Mouse (Mus musculus): Measurements from ENCODE around the gene Zfp872. TPM values are rescaled to one million over a fixed set of nuclear protein-coding genes. Genes with fewer than 3 reads are reported as not detected.

Gene Zfp872
- total and polyA plus RNA-seq, 3 experiments = not detected

GRCm38 (mm10) chr9:22155614-22156013 lies 32.3 kb upstream of the Zfp872 start (continued):
- TF ChIP-seq MYC (IDR thresholded peaks at IDR 0.05; ENCODE audit: low read depth, low read length) = peak; percentile 51; the same call in 1 of the 2 replicates
- TF ChIP-seq SIN3A (IDR thresholded peaks at IDR 0.05; ENCODE audit: low read length) = no peak; the same call in none of the 2 replicates

- peaks cover 0 to 8% of the 10 kb centered on the region in 2 experiments for H3K36me3 ChIP-seq (replicated peaks in 1 of 2; ENCODE audit: control insufficient read depth in 1 of 2, insufficient read depth in 1 of 2, low read length in 1 of 2)
- peaks cover 4 to 21% of the 10 kb centered on the region in 2 experiments for H3K4me1 ChIP-seq (ENCODE audit: control insufficient read depth in 1 of 2, insufficient read depth in 2 of 2)
- H3K9ac ChIP-seq (ENCODE audit: insufficient read depth, low read depth) = peak within 1 kb of the TSS; percentile 80
- H3K4me3 ChIP-seq (replicated peaks in 1 of 3; ENCODE audit: low read depth in 2 of 3, low read length in 2 of 3, poor library complexity in 1 of 3) = peak within 1 kb of the TSS; percentile 73 to 85 (median 84)
- peak; percentile 99 for DNase-seq (ENCODE audit: extremely low read depth)
- in situ Hi-C loops (cut with MboI; ENCODE audit: low pct_ligation_motif_present, low pct_unique_long_range_greater_than_20kb, low sequenced_read_pairs) = loop anchor here (5.0 to 10.0 kb wide), 5 partner anchors 34 to 236 kb away; partner anchors contain the start of genes Gm49318 and Zfp653
- H3K9me3 ChIP-seq (replicated peaks; ENCODE audit: low read length) = peaks cover 8% of the 10 kb centered on the region
- peak within 1 kb of the TSS; percentile 41 for H3K4me2 ChIP-seq (ENCODE audit: insufficient read depth, low read depth, poor library complexity, severe bottlenecking)
- H3K79me2 ChIP-seq (replicated peaks; ENCODE audit: control insufficient read depth, extremely low read depth, insufficient read depth, poor library complexity, severe bottlenecking) = no peaks in the 10 kb centered on the region
- no peak within 1 kb of the TSS for H3K27ac ChIP-seq (ENCODE audit: insufficient read depth, low read depth)
- no peaks in the 10 kb centered on the region for H3K27me3 ChIP-seq (replicated peaks)
- dilution Hi-C loops (cut with MboI; ENCODE audit: extremely low pct_ligation_motif_present, extremely low pct_unique_long_range_greater_than_20kb, low sequenced_read_pairs) = no loop called here
- TF ChIP-seq SIN3A (IDR thresholded peaks at IDR 0.05; ENCODE audit: low read length) (no peak), RAD21 (IDR thresholded peaks at IDR 0.05; ENCODE audit: low read depth, low read length) (no peak), ZC3H11A (IDR thresholded peaks at IDR 0.05; ENCODE audit: low read depth, low read length) (no peak), TBP (conservative IDR thresholded peaks at IDR 0.05; ENCODE audit: low read depth, low read length) (0 out of 2 replicates have a peak, but pooled peaks have one; percentile 49), E2F4 (IDR thresholded peaks at IDR 0.05; ENCODE audit: insufficient replicate concordance, low read depth, low read length) (no peak), USF2 (conservative IDR thresholded peaks at IDR 0.05; ENCODE audit: low read depth, low read length) (no peak), MAFK (IDR thresholded peaks at IDR 0.05; ENCODE audit: insufficient replicate concordance, low read length) (no peak), GABPA (IDR thresholded peaks at IDR 0.05; ENCODE audit: insufficient replicate concordance, low read depth, low read length) (no peak), MYC (IDR thresholded peaks at IDR 0.05; ENCODE audit: low read depth, low read length) (no peak), RCOR1 (conservative IDR thresholded peaks at IDR 0.05; ENCODE audit: low read depth, low read length) (no peak), JUN (IDR thresholded peaks at IDR 0.05; ENCODE audit: insufficient read depth, low read depth, low read length) (no peak), JUND (conservative IDR thresholded peaks at IDR 0.05; ENCODE audit: low read depth, low read length) (no peak), IRF4 (IDR thresholded peaks at IDR 0.05; ENCODE audit: low read depth, low read length) (no peak), BHLHE40 (IDR thresholded peaks at IDR 0.05; ENCODE audit: low read depth, low read length) (peak; percentile 24; the same call in 1 of the 2 replicates), USF1 (IDR thresholded peaks at IDR 0.05; ENCODE audit: low read depth, low read length) (no peak), ZNF384 (IDR thresholded peaks at IDR 0.05; ENCODE audit: low read depth, low read length) (no peak), MAX (IDR thresholded peaks at IDR 0.05; ENCODE audit: low read length) (no peak; the same call in 1 of the 2 replicates), POLR2AphosphoS2 (IDR thresholded peaks at IDR 0.05; ENCODE audit: low read depth, low read length) (peak; percentile 64; the same call in 1 of the 2 replicates), MAZ (IDR thresholded peaks at IDR 0.05; ENCODE audit: low read depth, low read length) (no peak), ETS1 (conservative IDR thresholded peaks at IDR 0.05; ENCODE audit: low read depth, low read length) (no peak), NELFE (IDR thresholded peaks at IDR 0.05; ENCODE audit: low read depth, low read length) (peak; percentile 84), CHD2 (IDR thresholded peaks at IDR 0.05; ENCODE audit: low read length) (peak; percentile 92), SMC3 (IDR thresholded peaks at IDR 0.05; ENCODE audit: low read depth, low read length) (no peak), PAX5 (IDR thresholded peaks at IDR 0.05; ENCODE audit: low read length) (no peak), NRF1 (IDR thresholded peaks at IDR 0.05; ENCODE audit: low read depth, low read length) (peak; percentile 73), KAT2A (IDR thresholded peaks at IDR 0.05; ENCODE audit: insufficient replicate concordance, low read length) (0 out of 2 replicates have a peak, but pooled peaks have one; percentile 69), ZMIZ1 (IDR thresholded peaks at IDR 0.05; ENCODE audit: low read depth, low read length) (0 out of 2 replicates have a peak, but pooled peaks have one; percentile 31), MXI1 (IDR thresholded peaks at IDR 0.05; ENCODE audit: low read depth, low read length) (peak; percentile 50), HCFC1 (IDR thresholded peaks at IDR 0.05; ENCODE audit: low read depth, low read length) (peak; percentile 58; the same call in 1 of the 2 replicates), CTCF (conservative IDR thresholded peaks at IDR 0.05 in 1 of 2, IDR thresholded peaks at IDR 0.05 in 1 of 2; ENCODE audit: low read depth in 2 of 2, low read length in 2 of 2) (peak in 1 of 2 experiments; percentile 29; a peak in 1 of 4 replicates), MEF2A (IDR thresholded peaks at IDR 0.05; ENCODE audit: borderline replicate concordance, low read depth, low read length) (no peak), TCF12 (IDR thresholded peaks at IDR 0.05; ENCODE audit: low read depth, low read length) (peak; percentile 71), ELF1 (IDR thresholded peaks at IDR 0.05; ENCODE audit: low read depth, low read length) (no peak), EP300 (IDR thresholded peaks at IDR 0.05; ENCODE audit: low read length) (no peak), ZKSCAN1 (IDR thresholded peaks at IDR 0.05; ENCODE audit: borderline replicate concordance, low read depth, low read length) (no peak), POLR2A (IDR thresholded peaks at IDR 0.05; ENCODE audit: low read depth, low read length) (peak; percentile 90)
These were observed 31.2 kb upstream of the Zfp872 start, which contains the start of gene Pigyl for GRCm38 (mm10) chr9:22156497-22157245. TSS of gene Pigyl (plus strand) at chr9:22156846.
